Mouse (Mus musculus) E14TG2a.4 (cell line): ENCODE results near the gene Has3.

Source experiments
- H3K27me3 ChIP-seq: 2 replicates; pipeline ENCODE4 v1.6.1; 2014; ENCODE audit warnings: low read length, control low read depth; ENCODE audit not compliant: insufficient read depth
- H3K36me3 ChIP-seq: 2 replicates; pipeline ENCODE4 v1.6.1; 2014; ENCODE audit warnings: low read length, control low read depth; ENCODE audit not compliant: insufficient read depth
- H3K4me1 ChIP-seq: replicated peaks from 2 replicates; pipeline ENCODE4 v1.6.1; 2014; ENCODE audit warnings: low read depth, low read length, control low read depth
- H3K4me3 ChIP-seq: replicated peaks from 2 replicates; pipeline ENCODE4 v1.5.1; 2014; ENCODE audit warnings: mild to moderate bottlenecking, low read length
- H3K9me3 ChIP-seq: 2 replicates; pipeline ENCODE4 v1.6.1; 2014; ENCODE audit warnings: low read length, control low read depth
- CTCF ChIP-seq: conservative IDR thresholded peaks from 2 replicates; pipeline ENCODE4 v1.5.1; 2014; ENCODE audit warnings: low read length
- NANOG ChIP-seq: IDR thresholded peaks from 2 replicates; pipeline ENCODE4 v1.6.1; 2014; ENCODE audit warnings: borderline replicate concordance, low read length, mixed read lengths
- POU5F1 ChIP-seq: IDR thresholded peaks from 2 replicates; pipeline ENCODE4 v1.6.1; 2014; ENCODE audit warnings: low read length, borderline replicate concordance

Has3 gene

DNA sequence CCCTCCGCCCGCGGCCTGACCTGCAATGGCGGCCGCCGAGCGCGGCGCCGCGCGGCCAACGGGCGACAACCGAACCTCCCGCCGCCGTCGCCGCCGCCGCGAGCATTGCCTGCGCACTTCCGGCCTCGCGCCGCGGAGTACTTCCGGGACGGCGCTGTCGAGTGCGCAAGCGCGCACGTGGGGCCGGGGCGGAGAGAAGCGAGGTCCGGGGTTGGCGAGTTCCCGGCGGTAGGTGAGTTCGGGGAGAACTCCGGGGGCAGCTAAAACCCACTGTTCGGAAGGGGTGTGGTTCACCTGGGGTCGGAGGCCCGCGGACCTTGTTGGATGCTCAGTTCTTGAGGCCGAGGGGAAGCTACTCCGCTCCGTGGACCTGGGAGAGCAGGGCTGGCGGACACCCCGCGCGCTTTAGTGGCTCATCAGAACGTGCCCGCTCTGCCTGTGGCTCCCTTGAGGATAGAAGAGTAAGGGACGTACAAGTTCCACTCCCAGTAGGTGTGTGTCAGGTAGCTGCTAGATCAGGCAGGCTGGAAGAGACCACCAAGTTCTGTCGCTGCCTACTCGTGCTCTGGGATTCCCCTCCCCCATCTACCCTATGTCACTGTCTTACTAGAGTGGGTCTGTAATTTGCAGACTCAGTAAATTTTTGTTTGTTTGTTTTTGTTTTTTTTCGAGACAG, 23.6 kb downstream of the Has3 start, which contains the start of gene Utp4:
TSS of gene Utp4 (plus strand) at position 156 of the 676 bp plus-strand sequence.
- H3K4me3 ChIP-seq, result peak within 1 kb of the TSS; percentile 98
- TF ChIP-seq NANOG (no peak), CTCF (no peak), POU5F1 (no peak)
- no peaks in the 10 kb centered on the region for H3K27me3 ChIP-seq
- no peaks in the 10 kb centered on the region for H3K9me3 ChIP-seq
- peaks cover 62% of the 10 kb centered on the region for H3K4me1 ChIP-seq
- H3K36me3 ChIP-seq, result peaks cover 63% of the 10 kb centered on the region

DNA sequence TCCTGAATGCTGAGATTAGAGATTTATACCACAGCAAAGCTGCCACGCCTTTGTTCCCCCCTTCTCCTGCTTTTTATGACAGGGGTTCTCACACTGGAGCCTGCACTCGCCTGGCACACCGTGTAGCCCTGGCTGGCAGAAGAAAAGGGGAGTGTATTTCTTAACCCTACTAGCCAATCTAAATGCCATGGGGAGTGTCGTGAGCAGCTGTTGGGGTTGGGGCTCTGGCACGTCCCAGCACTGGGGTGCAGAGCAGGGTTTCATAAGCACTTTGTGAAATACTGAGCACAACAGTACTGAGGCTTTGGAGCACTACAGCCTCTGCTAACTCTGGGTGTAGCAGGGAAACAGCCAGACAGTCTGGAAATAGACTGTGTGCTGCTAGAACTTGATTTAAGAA, 29.4 kb downstream of the Has3 start:
- Histone ChIP-seq H3K27me3 (no peaks in the 10 kb centered on the region), H3K9me3 (no peaks in the 10 kb centered on the region), H3K4me1 (peaks cover 38% of the 10 kb centered on the region), H3K36me3 (peaks cover 100% of the 10 kb centered on the region), H3K4me3 (no peak overlapping the region)
- TF ChIP-seq CTCF (no peak), NANOG (no peak), POU5F1 (no peak)

DNA sequence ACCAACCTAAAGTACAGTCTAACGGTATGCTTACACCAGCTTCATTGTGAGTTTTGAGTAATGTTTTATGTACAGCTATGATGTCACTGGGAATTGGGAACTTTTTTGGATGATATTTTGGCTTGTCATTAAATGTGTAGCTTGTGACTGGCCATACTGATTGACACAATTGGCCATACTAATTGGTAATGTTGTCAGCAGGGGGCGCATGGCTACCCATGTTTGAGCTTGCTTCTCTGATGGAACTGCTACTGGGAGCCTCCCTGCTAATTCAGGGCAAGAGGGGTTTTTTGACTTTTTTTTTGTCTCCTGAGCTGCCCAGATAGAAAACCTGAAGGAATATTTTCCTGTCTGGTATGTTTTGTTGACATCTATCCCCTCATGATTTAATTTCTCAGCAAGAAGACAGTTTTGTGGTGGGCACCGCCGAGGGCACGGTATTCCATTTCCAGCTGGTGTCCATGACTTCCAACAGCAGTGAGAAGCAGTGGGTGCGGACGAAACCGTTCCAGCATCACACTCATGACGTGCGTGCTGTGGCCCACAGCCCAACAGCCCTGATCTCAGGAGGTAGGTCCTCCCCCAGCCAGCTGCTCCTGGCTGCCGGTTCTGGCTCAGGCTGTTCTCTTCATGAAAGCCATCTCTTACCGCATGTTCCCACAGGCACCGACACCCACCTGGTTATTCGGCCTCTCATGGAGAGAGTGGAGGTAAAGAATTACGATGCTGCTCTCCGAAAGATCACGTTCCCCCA, 35.9 kb downstream of the Has3 start:
- no peaks in the 10 kb centered on the region for H3K9me3 ChIP-seq
- H3K27me3 ChIP-seq, result no peaks in the 10 kb centered on the region
- H3K36me3 ChIP-seq, result peaks cover 94% of the 10 kb centered on the region
- 0 out of 2 replicates have a peak overlapping the region, but pooled peaks have one; percentile 3 for H3K4me3 ChIP-seq
- TF ChIP-seq NANOG, result no peak
- no peak for TF ChIP-seq POU5F1
- TF ChIP-seq CTCF, result no peak
- peaks cover 38% of the 10 kb centered on the region for H3K4me1 ChIP-seq

DNA sequence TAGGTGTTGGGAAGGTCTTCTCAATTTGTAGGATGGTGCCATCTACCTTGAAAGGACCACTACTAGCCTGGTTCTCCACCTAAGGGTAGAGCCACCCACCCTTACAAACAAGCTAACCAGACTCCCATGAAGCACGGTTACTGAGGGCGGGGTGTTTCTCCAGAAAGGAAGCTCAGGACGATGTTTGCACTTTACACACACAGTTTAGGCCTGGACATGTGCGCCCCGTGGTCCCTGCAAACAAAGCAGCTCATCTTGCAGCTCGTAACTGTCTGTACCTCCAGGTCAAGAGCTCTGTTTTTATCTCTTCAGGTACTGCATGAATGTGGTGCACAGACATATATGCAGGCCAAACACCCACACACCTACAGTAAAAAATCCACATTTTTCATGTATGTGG, 36.6 kb downstream of the Has3 start:
- Histone ChIP-seq H3K27me3 (no peaks in the 10 kb centered on the region), H3K4me3 (0 out of 2 replicates have a peak overlapping the region, but pooled peaks have one; percentile 3), H3K36me3 (peaks cover 94% of the 10 kb centered on the region), H3K9me3 (no peaks in the 10 kb centered on the region), H3K4me1 (peaks cover 38% of the 10 kb centered on the region)
- TF ChIP-seq NANOG (no peak), CTCF (no peak), POU5F1 (no peak)

DNA sequence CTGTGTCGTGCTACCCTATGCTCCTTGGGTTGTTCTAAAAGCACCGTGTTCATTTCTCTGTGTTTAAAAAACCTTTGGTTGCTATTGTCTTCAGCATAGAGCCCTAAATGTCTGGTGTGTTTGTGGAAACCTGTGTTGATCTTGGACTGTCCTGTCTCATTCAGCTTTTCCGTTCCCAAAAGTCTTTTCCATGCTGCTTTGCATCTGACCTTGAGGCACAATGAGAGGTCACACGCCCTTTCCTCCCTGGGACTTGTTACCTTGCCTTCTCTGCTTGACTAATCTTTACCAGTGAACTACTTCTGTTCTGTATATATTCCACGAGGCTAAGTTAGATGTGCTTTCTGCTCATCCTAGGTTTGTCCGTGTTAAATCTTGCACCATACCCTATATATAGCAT, 37.4 kb downstream of the Has3 start:
- H3K4me3 ChIP-seq, result no peak overlapping the region
- peaks cover 38% of the 10 kb centered on the region for H3K4me1 ChIP-seq
- H3K9me3 ChIP-seq, result no peaks in the 10 kb centered on the region
- peaks cover 94% of the 10 kb centered on the region for H3K36me3 ChIP-seq
- TF ChIP-seq NANOG (no peak), CTCF (no peak)
- no peaks in the 10 kb centered on the region for H3K27me3 ChIP-seq

DNA sequence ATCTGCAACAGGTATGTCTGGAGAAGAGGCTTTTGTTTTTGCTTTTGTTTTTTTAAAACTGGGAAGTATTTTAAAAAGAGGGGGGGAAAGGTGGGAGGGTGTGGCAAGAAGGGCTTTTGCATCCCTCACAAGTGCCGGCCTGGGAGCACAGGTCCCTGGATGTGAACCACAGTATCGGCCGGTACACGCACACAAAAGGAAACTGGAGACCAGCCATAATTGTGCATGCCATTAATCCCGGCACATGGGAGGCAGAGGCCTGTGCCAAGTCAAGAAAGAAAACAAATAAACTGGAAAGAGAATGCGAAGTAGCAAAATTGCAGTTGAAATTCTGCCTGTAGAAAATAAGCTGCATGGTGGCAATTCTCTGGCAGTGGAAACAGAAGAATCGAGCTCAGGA, 38.2 kb downstream of the Has3 start:
- Histone ChIP-seq H3K36me3 (peaks cover 94% of the 10 kb centered on the region), H3K4me3 (no peak overlapping the region), H3K9me3 (no peaks in the 10 kb centered on the region), H3K4me1 (peaks cover 38% of the 10 kb centered on the region), H3K27me3 (no peaks in the 10 kb centered on the region)
- TF ChIP-seq CTCF (no peak), NANOG (no peak), POU5F1 (no peak)

DNA sequence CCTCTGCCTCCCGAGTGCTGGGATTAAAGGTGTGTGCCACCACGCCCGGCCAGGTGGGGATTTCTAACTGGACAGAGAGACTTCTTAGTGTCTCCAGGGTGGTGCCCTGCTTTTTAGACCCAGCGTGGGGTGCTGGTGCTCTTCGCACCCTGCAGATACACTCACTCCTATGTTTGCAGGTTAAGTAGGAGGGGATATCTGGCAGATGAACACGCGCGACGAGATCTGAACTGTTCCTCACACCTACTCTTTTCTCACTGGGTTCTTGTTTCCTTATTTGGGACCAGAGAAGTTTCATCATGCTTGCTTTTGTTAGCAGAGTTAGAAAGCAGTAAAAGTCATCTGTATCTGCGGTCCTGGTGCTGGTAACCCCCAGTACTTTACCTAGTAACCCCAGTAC, 43.6 kb downstream of the Has3 start:
- Histone ChIP-seq H3K36me3 (peaks cover 93% of the 10 kb centered on the region), H3K4me3 (no peak overlapping the region), H3K27me3 (no peaks in the 10 kb centered on the region), H3K4me1 (peaks cover 8% of the 10 kb centered on the region), H3K9me3 (no peaks in the 10 kb centered on the region)
- TF ChIP-seq POU5F1, result no peak

DNA sequence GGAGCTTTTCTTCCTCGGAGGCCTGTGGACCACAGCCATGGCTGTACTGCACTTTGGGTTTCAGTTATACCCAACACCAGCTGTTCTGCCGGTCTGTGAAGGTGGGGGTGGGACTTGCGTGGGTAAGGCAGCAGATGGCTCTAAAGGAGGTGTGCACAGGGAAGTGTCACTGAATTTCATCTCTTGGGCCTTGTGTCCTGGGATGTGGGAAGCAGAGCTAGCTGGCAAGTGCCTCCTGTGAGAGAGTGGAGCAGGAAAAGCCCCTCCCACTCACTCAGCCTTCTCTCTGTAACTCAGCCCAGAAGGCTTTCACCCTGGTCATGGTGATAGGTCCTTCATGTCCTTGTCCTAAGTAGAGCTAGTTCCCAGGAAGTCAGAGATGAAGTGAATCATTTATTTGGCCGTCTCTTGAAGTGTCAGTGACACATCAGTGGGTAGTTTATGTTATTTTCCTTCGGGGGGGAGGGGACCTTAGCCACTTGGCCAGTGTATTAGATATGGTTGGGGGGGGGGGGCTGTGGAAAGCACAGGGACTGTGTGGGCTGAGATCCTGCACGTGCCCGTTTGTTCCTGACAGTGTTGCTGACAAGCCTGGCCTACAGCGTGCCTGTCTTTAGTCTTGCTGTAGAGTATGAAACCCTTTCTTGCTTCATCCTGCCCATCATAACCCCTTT, 49.8 kb downstream of the Has3 start:
- TF ChIP-seq POU5F1, result no peak
- TF ChIP-seq CTCF, result no peak
- TF ChIP-seq NANOG, result no peak

DNA sequence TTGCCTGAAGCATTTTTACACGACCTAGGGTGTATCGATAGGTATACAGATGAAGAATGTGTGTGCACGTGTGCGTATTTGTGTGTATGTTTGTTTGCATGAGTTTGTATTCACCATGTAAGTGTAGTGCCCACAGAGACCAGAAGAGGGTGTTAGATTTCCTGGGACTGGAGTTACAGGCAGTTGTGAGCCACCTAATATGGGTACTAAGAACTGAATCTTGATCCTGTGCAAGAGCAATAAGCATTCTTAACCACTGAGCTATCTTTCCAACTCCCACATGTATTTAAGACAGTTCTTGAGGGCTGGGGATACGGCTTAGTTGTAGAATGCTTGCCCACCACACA, 50.3 kb downstream of the Has3 start:
- Histone ChIP-seq H3K27me3 (no peaks in the 10 kb centered on the region), H3K9me3 (no peaks in the 10 kb centered on the region)
- no peak for TF ChIP-seq NANOG
- TF ChIP-seq CTCF, result peak; percentile 41

More for the DNA sequence above, 49.8 kb downstream of the Has3 start:
- no peaks in the 10 kb centered on the region for H3K27me3 ChIP-seq
- H3K4me1 ChIP-seq, result peaks cover 32% of the 10 kb centered on the region
- no peaks in the 10 kb centered on the region for H3K9me3 ChIP-seq
- peaks cover 87% of the 10 kb centered on the region for H3K36me3 ChIP-seq
- H3K4me3 ChIP-seq, result no peak overlapping the region

More for the DNA sequence above, 50.3 kb downstream of the Has3 start:
- no peak overlapping the region for H3K4me3 ChIP-seq
- H3K4me1 ChIP-seq, result peaks cover 37% of the 10 kb centered on the region
- H3K36me3 ChIP-seq, result peaks cover 81% of the 10 kb centered on the region
